Mouse (Mus musculus) lung, postnatal 4 days (tissue): ENCODE results near the gene Dhrs3.

Experiments used
- DNase-seq, 2 experiments: peaks; one replicate each; pipeline ENCODE4 v3.0.0; 2021

The Dhrs3 gene

GRCm38 (mm10) chr4:144939847-144940411, 47.3 kb downstream of the Dhrs3 start:
- DNase-seq: no peak

DNA sequence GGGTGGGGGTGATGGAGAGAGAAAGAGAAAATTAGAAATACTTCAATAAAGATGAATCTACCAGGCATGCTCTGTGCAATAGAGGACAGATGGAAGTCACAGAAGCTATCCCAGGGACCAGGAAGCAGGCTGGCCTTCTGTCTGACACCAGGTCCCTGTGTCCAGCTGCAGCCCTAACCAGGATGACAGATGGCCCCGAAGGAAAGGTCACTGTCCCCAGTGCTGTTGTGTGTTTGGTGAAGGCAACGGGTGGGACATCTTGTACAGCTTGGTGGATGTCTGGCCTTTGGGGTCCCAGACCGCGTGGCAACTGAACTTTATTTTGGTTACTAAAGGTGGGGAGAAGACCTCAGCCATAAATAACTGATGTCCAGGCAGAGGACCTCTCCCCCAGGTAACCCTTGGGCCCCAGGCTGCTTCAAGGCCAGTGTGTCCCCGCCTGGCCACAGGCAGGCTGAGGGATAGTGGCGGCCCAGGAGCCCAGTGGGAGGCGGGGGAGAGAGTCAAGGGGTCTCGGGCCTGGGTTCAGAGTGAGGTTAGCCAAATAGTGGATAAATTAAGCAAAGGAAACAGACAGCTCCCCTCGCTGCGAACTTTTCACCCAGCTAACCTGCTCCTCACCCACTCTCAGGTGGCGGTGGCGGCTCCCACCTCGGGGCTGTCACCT, 48.3 kb downstream of the Dhrs3 start:
- DNase-seq: no peak

DNA sequence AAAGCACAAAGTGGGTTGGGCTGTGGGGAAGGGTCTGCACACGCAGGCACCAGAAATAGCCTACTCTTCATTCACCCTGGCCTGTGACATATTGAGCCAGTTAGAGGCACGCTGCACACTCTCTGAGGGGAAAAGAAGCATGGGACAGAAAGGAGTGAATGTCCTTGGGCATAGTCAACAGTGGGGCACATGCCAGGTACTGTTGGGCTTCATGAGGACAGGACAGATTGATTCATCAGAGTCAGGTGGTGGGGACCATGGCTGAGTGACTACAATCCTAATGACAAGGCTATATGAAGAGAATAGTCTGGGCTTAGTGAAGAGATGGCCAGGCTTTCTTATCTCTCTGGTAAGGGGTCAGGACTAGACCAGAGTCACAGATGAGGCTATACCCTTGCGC, 49.8 kb downstream of the Dhrs3 start:
- DNase-seq: no peak

DNA sequence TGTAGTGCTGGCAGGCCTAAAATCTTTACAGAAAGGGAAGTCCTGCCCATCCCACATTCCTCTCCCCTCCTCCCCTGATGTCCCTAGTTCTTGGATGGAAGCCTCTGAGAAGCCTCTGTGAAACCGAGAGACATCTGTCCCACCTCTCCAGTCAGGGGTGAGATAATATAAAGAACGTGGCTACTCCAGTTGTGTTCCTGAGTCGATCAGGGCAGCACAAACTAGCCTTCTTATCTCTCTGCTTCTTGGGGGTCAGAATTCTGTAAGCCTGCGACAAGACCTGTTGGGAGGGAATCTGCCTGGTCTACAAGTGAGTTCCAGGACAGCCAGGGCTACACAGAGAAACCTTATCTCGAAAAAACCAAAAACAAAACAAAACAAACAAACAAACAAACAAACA, 50.6 kb downstream of the Dhrs3 start:
- DNase-seq: no peak

- peak; percentile 81 to 88 for DNase-seq
Measured at GRCm38 (mm10) chr4:144947738-144948390, 55.2 kb downstream of the Dhrs3 start.

DNA sequence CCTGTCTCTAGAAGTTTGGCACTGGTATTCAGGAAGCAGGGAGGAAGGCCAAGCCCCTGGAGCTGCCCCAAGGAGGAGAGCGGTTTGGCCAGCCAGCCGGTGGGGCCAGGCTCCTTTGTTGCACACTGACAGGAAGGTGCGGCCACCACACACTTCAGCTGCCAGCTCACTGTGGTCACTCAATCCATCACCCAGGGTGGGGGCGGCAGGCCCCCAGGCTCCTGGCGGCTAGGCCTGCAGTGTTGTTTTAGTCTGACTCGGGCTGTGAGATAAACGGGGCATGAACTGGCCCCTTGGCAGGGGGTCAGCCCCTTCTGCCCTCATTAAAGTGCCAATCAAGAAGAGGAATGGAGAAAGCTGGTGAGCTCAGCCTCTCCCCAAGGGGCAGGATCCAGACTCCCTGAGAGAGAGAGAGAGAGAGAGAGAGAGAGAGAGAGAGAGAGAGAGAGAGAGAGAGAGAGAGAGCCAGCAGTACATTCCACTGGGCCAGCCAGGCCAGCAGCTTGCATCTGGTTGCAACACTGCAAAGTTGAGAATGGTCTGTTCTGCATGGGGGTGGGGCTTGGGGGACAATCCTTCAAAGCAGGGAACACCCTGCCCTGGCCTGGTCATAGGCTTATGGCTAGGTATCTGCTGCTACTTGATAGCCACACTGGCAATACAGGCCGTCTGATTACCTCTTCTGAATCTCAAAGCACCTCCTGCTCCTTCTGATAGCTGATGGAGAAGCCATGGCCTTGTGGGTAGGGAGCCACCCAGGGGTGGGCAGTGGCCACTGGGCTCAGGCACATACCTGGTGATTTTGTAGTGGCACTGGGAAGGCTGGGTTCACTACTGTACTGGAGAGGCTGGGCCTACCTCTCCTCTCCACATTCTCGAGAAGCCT, 57.1 kb downstream of the Dhrs3 start:
- DNase-seq: peak; percentile 85 to 94

- no peak for DNase-seq
Measured at GRCm38 (mm10) chr4:144950327-144950711, 57.7 kb downstream of the Dhrs3 start.

DNA sequence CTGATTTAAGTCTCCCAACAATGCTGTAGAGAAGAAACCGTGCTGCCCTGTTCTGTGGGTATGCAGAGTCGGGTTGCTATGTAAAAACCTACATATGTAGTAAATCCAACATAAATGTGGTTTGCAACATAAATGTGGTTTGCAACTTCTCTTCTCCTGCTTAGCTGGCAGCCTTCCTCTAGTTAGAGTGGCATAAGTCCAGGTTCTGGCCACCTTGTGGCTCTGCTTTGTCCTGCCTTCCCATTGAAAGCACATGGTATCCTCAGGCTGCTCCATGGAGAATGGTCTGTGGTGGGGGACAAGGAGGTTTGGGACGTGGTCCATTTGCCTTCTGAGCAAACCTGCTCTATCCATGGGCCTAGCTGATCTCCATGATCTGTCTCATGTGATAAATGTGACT, 58.3 kb downstream of the Dhrs3 start:
- DNase-seq: no peak

GRCm38 (mm10) chr4:144951859-144952258, 59.2 kb downstream of the Dhrs3 start:
- DNase-seq: no peak

GRCm38 (mm10) chr4:144953421-144953820, 60.8 kb downstream of the Dhrs3 start:
- no peak for DNase-seq

DNA sequence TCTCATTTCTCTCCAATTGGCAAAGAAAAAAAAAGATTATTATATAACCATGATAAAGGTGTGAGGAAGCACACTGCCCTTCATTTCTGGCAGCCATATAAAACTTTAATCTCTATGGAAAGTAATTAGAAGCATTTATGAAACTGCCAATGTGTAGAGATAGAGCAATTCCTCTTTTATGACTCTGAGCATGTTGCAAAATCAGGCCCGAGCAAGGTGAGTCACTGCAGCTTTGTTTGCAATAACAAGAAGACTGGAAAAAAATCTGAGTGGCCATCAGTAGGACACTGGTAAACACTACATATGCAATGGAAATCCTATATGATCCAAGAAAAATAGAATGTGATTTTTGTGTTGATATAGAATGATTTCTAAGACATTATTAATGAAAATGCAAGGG, 63.2 kb downstream of the Dhrs3 start:
- DNase-seq: no peak

DNA sequence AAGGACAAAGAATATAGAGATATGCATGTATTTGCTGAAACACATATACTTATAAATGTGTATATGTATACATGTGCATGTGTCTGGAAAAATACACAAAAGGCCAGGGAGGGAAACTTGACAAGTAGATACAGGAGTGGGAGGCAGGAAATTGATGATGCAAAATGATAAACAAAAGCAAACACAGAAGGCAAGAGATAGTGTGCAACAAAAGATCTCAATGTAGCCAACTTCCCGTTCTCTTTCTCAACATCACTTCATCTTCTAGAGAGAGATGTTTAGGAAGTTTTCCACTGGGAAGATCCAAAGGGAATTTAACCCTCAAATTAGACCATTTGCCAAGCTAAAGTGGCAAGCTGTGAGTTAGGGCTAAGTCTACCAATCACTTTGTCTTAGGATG, 63.7 kb downstream of the Dhrs3 start:
- no peak for DNase-seq

DNA sequence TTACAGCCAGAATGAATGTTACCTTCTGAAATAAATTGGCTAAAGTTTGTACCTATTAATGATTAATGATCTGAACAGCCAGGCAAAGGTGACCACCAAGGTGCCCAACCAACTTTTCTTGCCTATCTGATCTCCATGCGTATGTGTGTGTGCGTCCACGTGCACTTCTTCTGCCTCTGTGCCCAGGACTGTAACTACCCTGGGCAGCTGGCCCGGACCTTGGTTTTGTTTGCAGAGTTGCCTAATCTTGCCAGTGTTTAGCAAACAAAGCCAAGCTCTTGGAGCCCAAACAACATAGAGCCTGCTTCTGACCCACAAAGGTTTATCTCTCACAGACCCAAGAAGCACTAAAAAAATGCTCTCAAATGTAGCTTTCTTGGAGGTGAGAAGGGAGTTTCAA, 64.6 kb downstream of the Dhrs3 start:
- peak; percentile 68 to 82 for DNase-seq

DNA sequence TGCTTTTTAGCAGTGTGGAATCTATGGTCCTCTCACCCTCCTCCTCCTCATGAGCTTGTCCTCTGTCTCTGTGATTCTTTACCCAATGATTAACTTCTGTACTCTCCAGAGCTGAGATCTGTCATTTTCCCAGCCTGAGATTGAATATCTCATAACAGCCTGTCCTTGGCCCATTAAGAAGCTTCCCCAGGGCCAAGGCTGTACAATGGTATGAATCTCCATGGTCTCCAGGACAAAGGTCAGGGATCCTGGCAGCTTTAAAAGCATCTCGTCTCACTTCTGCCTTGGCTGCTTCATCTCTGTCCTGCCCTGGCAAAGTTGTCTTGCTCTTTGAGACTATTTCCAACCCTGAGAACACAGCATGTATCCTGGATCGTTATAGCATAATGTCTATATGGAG, 65.1 kb downstream of the Dhrs3 start:
- DNase-seq: no peak

DNA sequence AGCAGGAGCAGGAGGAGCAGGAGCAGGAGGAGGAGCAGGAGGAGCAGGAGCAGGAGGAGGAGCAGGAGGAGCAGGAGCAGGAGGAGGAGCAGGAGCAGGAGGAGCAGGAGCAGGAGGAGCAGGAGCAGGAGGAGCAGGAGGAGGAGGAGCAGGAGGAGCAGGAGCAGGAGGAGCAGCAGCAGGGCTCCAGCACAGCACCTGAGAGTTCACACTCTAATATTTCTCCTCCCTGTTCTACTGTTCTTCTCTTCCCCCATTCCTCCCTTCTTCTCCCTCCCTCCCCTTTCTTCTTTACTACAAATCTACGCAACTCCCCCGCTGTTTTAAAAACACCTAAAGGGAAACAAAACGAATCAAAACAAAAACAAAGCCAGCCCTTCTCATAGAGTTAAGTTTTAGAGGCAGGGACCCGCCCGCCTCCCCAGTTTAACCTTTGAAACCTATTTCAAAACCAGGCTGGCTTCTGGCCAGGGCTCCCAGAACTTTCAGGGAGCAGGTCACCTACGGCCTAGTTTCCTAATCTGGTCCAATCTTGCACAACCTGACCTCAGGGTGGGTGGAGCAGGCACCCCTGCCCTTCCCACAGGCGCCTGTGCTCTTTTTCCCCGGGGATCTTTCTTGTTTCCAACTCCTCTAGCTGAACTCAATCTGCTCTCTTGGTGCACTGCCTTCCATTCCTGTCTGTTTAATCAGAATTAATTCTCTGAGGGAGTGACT, 67.7 kb downstream of the Dhrs3 start:
- DNase-seq: peak; percentile 86 to 87

DNA sequence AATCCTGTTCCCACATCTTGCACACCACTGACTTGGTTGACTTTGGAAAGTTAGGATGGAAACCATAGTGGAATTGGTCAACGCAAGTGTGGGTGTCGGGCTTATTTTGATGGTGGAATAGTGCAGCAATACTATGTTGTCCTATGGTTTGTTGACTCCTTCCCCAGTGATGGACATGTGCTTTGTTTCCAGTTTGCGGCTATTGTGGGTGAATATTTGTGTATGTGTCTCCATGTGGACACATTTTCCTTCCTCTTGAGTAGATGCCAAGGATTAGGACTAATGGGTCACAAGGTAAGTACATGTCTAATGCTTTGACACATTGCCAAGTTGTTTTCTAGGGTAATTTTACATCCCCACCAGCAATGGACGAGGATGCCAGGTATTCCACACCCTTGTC, 68.6 kb downstream of the Dhrs3 start:
- DNase-seq: peak in 1 of 2 experiments; percentile 42

- no peak for DNase-seq
Measured at GRCm38 (mm10) chr4:144961696-144962095, 69.1 kb downstream of the Dhrs3 start.

DNA sequence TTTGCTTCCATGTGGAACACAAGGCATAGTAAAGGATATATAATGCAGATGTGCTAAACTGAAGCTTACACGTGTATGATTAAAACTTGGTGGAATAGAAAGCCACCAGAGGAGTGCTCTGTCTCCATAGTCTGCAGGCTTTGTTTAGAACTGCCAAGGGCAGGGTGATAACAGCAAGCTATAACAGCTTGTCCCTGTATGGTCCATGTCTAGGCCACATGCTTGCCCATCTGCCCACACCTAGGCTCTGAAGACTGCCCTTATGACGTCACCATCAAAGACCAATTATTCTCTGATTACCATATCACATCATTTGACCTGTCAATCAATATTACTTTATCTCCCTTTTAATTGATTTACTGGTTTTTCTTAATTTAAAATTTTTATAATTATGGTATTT, 72.6 kb downstream of the Dhrs3 start:
- no peak for DNase-seq

DNA sequence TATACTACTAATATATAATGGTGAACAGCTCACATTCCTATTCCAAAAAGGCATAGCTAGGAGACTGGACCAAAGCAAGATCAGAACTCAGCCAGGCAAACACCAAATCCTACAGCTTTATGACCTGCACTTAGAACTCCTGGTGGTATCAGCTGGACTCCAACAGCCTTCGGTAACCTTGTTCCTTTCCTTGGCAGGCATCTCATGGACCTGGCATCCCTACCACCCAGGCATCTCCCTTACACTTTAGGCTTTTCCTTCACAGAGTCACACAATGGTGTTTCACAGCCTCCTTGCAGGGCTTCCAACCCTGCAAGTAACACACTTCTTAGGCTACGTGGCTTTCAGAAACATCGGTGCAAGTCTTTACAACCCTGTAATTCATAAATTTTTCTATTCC, 75.7 kb downstream of the Dhrs3 start:
- DNase-seq: no peak

GRCm38 (mm10) chr4:144969030-144969429, 76.4 kb downstream of the Dhrs3 start:
- peak; percentile 43 to 44 for DNase-seq

GRCm38 (mm10) chr4:144971048-144971447, 78.4 kb downstream of the Dhrs3 start:
- DNase-seq: no peak

DNA sequence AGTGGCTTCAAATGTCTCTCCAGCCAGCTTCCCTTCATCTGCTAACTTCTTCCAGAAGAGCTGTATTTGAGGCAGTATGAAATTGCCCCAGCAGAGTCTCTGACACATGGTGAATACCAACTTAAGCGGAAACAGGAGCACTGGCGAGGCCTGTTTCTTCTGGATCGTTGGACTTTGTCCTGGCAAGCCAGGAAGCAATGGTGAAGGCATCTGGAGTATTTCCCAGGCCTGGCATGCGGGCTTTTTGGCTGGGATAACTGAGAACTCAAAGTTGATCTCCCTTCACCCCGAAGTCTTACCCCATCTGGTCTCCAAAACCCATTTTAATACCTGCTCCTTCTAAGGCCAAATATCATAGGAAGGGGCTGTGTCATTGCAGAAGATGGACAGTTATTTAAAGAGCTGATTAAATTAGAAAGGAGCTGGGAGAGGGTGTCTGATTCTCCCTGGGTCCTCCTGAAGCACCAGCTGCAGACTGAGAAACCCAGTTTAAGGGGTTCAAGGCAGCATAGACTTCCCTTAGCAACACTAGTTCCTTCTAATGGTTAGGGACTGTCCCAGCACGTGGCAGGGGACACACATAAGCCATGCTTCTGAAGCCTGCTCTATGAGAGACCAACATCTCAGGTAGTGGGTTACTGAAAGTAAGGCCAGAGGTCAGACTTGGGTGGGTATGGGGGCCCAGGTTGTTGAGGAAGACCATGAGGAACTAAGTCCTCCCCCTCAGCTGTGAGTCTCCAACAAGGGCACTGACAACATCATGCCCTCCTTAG, 80.5 kb downstream of the Dhrs3 start:
- no peak for DNase-seq
